Mouse (Mus musculus): ENCODE measurements around the gene Sike1. TPM values are rescaled to one million over a fixed set of nuclear protein-coding genes. Genes with fewer than 3 reads are reported as not detected.

Sike1 gene
- polyA plus RNA-seq (2012; rRNA removed) (42.6 and 43.2 TPM in 2 replicates), polyA plus RNA-seq (2014; fragmentation: Nextera tagmentation; extraction: Ambion mirVana) (65.3 and 68.2 TPM in 2 replicates)

DNA sequence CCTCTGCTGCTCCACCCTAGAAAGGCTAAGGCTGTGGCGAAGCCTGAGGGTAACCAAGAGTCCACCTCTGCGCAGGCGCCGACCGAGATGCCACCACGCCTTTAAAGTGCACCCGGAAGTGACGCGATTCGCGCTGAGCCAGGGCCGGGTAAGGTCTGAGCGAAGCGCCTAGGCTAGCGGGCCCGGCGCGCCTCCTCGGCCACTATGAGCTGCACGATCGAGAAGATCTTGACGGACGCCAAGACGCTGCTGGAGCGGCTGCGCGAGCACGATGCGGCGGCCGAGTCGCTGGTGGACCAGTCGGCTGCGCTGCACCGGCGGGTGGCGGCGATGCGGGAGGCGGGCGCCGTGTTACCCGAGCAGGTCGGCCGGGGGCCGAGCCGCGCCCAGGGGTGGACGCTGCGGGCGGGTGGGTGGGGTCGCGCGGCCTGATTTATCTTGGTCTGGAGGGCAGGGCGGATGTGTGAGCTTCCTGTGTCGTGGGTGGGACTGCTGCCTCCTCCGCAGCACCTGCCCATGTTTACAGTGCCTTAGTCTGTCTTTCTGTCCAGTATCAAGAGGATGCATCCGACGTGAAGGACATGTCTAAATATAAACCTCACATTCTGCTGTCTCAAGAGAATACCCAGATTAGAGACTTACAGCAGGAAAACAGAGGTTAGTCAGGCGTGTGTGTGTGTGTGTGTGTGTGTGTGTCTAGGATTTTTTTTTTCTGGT, at the start of gene Sike1:
Sike1 (plus strand) TSS at position 104 of the 717 bp plus-strand sequence.
- H3K27me3 ChIP-seq (ENCODE audit: control insufficient read depth, insufficient read depth, low read length), result no peaks in the 10 kb centered on the region
- WGBS, result 1% methylated on average over 32 of the region's 60 CpGs
- peaks cover 25% of the 10 kb centered on the region for H3K36me3 ChIP-seq (ENCODE audit: control insufficient read depth, insufficient read depth, low read length)
- TF ChIP-seq POLR2A (IDR thresholded peaks at IDR 0.05; ENCODE audit: borderline replicate concordance, extremely low read depth, insufficient read depth, insufficient read length), result peak; percentile 82; the same call in 1 of the 2 replicates
- peaks cover 12% of the 10 kb centered on the region for H3K4me1 ChIP-seq (ENCODE audit: control insufficient read depth, insufficient read depth, low read length)
- no peaks in the 10 kb centered on the region for H3K9me3 ChIP-seq (ENCODE audit: control insufficient read depth, low read length)
- peak within 1 kb of the TSS; percentile 76 for H3K4me3 ChIP-seq (replicated peaks; ENCODE audit: low read length)
- H3K4me2 ChIP-seq (replicated peaks; ENCODE audit: low read depth, low read length, severe bottlenecking), result peak within 1 kb of the TSS; percentile 68
- DNase-seq (ENCODE audit: low spot score) (peak; percentile 89), ATAC-seq (ENCODE audit: low FRiP score, low read depth) (peak; percentile 97)
- peak within 1 kb of the TSS; percentile 90 for H3K27ac ChIP-seq (replicated peaks; ENCODE audit: low read depth, low read length)
- H3K9ac ChIP-seq (ENCODE audit: low read depth, low read length, severe bottlenecking), result peak within 1 kb of the TSS; percentile 88

DNA sequence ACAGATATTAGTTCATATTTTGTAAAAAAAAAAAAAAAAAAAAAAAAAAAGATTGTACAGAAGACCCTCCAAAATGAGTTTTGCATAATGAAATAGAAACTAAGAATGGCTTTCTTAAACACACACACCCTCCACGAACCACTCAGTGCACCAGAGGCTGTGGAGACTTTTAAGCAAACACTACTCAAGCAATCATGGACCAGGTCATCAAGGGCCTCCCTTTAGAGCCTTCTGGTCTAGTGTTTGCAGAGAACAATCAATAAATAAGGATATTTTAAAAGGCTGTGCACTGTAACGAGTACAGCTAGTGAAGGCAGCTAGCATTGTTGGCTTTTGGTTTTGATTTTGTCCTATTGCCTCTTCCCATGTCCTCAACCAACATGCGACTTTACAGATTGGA, 49.2 kb upstream of the Sike1 start:
- Histone ChIP-seq H3K9ac (ENCODE audit: low read depth, low read length, severe bottlenecking) (no peak overlapping the region), H3K9me3 (ENCODE audit: control insufficient read depth, low read length) (no peaks in the 10 kb centered on the region), H3K4me3 (replicated peaks; ENCODE audit: low read length) (no peak overlapping the region), H3K4me1 (ENCODE audit: control insufficient read depth, insufficient read depth, low read length) (no peaks in the 10 kb centered on the region), H3K4me2 (replicated peaks; ENCODE audit: low read depth, low read length, severe bottlenecking) (no peak overlapping the region), H3K27ac (replicated peaks; ENCODE audit: low read depth, low read length) (no peak overlapping the region), H3K27me3 (ENCODE audit: control insufficient read depth, insufficient read depth, low read length) (no peaks in the 10 kb centered on the region), H3K36me3 (ENCODE audit: control insufficient read depth, insufficient read depth, low read length) (no peaks in the 10 kb centered on the region)
- no peak for TF ChIP-seq POLR2A (IDR thresholded peaks at IDR 0.05; ENCODE audit: borderline replicate concordance, extremely low read depth, insufficient read depth, insufficient read length)
- DNase-seq (ENCODE audit: low spot score) (no peak), ATAC-seq (ENCODE audit: low FRiP score, low read depth) (no peak)
- WGBS, result 81% methylated on average over 3 of the region's 3 CpGs

DNA sequence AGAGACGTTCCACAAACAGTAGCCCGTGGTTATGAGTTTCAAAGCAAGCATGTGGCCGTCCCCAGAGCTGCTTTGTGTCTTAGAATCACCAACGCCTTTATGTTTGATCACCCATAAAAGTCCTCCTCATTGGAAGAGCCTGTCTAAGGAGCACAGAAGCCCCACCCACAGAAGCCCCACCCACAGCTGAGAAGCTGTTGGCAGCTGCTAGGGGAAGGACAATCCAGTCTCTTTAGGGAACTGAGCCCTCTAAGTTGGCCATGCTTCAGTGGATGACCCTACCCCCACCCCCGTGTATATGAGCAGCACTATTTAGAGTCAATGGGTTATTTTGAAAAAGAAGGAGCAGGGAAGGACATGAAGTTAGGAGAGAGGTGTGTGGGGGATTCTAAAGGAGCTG, 48.6 kb upstream of the Sike1 start:
- Histone ChIP-seq H3K4me1 (ENCODE audit: control insufficient read depth, insufficient read depth, low read length) (no peaks in the 10 kb centered on the region), H3K4me3 (replicated peaks; ENCODE audit: low read length) (no peak overlapping the region), H3K9me3 (ENCODE audit: control insufficient read depth, low read length) (no peaks in the 10 kb centered on the region), H3K36me3 (ENCODE audit: control insufficient read depth, insufficient read depth, low read length) (no peaks in the 10 kb centered on the region), H3K4me2 (replicated peaks; ENCODE audit: low read depth, low read length, severe bottlenecking) (no peak overlapping the region), H3K9ac (ENCODE audit: low read depth, low read length, severe bottlenecking) (no peak overlapping the region), H3K27ac (replicated peaks; ENCODE audit: low read depth, low read length) (no peak overlapping the region), H3K27me3 (ENCODE audit: control insufficient read depth, insufficient read depth, low read length) (no peaks in the 10 kb centered on the region)
- no peak for DNase-seq (ENCODE audit: low spot score)
- no peak for TF ChIP-seq POLR2A (IDR thresholded peaks at IDR 0.05; ENCODE audit: borderline replicate concordance, extremely low read depth, insufficient read depth, insufficient read length)
- no peak for ATAC-seq (ENCODE audit: low FRiP score, low read depth)
- 58% methylated on average over 5 of the region's 5 CpGs for WGBS

DNA sequence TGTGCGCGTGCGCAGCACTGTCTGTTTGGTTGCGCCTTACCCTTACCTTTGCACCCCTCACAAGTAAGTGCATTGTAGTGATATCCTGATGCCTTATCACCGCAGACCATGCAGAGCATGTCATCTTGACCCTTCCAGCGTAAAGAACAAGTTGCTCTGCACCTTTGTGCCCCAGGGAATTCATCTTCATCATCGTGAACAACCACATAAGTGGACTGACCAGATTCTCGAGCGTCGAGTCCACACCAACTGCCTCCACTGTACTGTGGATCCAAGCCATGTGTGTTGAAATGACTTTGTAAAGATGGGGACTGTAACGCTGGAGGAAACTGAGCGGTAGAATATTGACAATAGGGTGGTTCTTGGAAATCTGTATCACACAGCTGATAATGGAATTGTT, 41.0 kb upstream of the Sike1 start:
- Histone ChIP-seq H3K36me3 (ENCODE audit: control insufficient read depth, insufficient read depth, low read length) (no peaks in the 10 kb centered on the region), H3K27ac (replicated peaks; ENCODE audit: low read depth, low read length) (no peak overlapping the region), H3K4me3 (replicated peaks; ENCODE audit: low read length) (no peak overlapping the region), H3K4me2 (replicated peaks; ENCODE audit: low read depth, low read length, severe bottlenecking) (no peak overlapping the region), H3K9me3 (ENCODE audit: control insufficient read depth, low read length) (no peaks in the 10 kb centered on the region), H3K27me3 (ENCODE audit: control insufficient read depth, insufficient read depth, low read length) (no peaks in the 10 kb centered on the region), H3K9ac (ENCODE audit: low read depth, low read length, severe bottlenecking) (no peak overlapping the region), H3K4me1 (ENCODE audit: control insufficient read depth, insufficient read depth, low read length) (no peaks in the 10 kb centered on the region)
- ATAC-seq (ENCODE audit: low FRiP score, low read depth), result no peak
- DNase-seq (ENCODE audit: low spot score), result no peak
- TF ChIP-seq POLR2A (IDR thresholded peaks at IDR 0.05; ENCODE audit: borderline replicate concordance, extremely low read depth, insufficient read depth, insufficient read length), result no peak
- WGBS, result 91% methylated on average over 12 of the region's 12 CpGs

DNA sequence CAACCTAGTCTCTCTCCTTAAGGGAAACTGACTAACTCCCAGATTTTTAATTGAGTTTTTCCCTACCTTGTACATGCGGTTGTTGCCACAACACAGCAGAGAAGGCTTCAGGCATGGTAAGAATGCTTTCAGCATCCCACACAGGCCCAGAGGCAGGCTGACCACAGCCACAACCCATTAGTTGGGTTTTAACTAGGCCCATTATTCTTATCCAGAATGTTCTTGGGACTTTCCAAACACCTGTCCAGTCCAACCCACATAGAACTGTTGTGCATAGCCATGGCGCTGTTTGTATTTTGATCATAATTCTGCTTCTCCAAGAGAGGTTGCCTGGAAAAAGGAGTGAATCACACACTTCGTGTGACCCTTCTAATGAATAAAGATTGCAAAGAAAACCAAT, 40.4 kb upstream of the Sike1 start:
- Histone ChIP-seq H3K4me1 (ENCODE audit: control insufficient read depth, insufficient read depth, low read length) (no peaks in the 10 kb centered on the region), H3K27ac (replicated peaks; ENCODE audit: low read depth, low read length) (no peak overlapping the region), H3K27me3 (ENCODE audit: control insufficient read depth, insufficient read depth, low read length) (no peaks in the 10 kb centered on the region), H3K9ac (ENCODE audit: low read depth, low read length, severe bottlenecking) (no peak overlapping the region), H3K4me2 (replicated peaks; ENCODE audit: low read depth, low read length, severe bottlenecking) (no peak overlapping the region), H3K36me3 (ENCODE audit: control insufficient read depth, insufficient read depth, low read length) (no peaks in the 10 kb centered on the region), H3K4me3 (replicated peaks; ENCODE audit: low read length) (no peak overlapping the region), H3K9me3 (ENCODE audit: control insufficient read depth, low read length) (no peaks in the 10 kb centered on the region)
- no peak for TF ChIP-seq POLR2A (IDR thresholded peaks at IDR 0.05; ENCODE audit: borderline replicate concordance, extremely low read depth, insufficient read depth, insufficient read length)
- DNase-seq (ENCODE audit: low spot score), result no peak
- ATAC-seq (ENCODE audit: low FRiP score, low read depth), result no peak
- 85% methylated on average over 3 of the region's 3 CpGs for WGBS
